Mouse (Mus musculus): ENCODE results near the gene Cryl1.

- TF ChIP-seq GATA1 (IDR thresholded peaks at IDR 0.05; ENCODE audit: low read length), result no peak
- no peak for TF ChIP-seq TAL1 (IDR thresholded peaks at IDR 0.05; ENCODE audit: low read length)
These were observed 52.2 kb downstream of the Cryl1 start for GRCm38 (mm10) chr14:57346135-57346534.

Data from erythroblast, embryonic 14.5 days (primary cell).